Mouse (Mus musculus) brain, embryonic 18.5 days (tissue): ENCODE data around the gene Slc44a4.
"Not testable (repeated sequence)": the region's sequence is repeated elsewhere in the genome, so short reads cannot be mapped to it uniquely, and the experiment has no call there.

ENCODE experiments used
- DNase-seq: peaks from one replicate; pipeline ENCODE4 v3.0.0-alpha.2; 2012; ENCODE audit warnings: low read depth, low spot score

Gene Slc44a4

GRCm38 (mm10) chr17:34943128-34943815, 29.0 kb downstream of the Slc44a4 start:
- no peak for DNase-seq

DNA sequence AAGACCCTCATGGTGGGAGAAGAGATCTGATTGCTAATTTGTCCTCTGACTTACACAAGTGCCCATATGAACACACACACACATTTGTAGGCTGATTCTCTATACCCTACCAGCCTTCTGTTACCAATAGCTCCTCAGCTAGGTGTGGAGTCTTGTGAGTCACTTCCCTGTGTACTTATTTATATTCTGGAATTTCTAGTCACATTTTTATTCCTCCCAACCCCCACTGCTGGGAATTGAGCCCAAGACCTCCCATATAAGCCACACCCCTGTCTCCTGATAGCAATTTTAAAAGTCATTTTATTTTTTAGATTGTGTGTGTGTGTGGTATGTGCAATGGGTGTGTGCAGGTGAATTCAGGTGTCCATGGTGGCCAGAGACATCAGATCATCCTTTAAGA, 30.1 kb downstream of the Slc44a4 start:
- no peak for DNase-seq

- DNase-seq: no peak
These were observed 32.3 kb downstream of the Slc44a4 start for GRCm38 (mm10) chr17:34946486-34947140.

DNA sequence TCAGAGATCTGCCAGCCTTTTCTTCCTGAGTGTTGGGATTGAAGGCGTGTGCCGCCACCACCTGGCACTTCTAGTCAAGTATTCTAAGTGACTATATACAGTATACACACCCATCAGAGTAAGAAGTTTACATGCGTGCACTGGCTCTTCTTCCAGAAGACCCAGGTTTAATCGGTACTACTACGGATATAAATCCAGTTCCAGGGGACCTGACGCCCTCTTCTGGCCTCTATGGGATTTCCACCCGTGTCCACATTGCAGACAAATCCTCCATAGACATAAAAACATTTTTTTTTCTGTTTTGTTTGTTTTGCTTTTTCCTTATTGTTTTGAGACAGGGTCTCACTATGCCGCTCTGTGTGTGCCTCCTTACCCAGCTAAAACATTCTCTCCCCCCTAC, 33.3 kb downstream of the Slc44a4 start:
- no peak for DNase-seq

DNA sequence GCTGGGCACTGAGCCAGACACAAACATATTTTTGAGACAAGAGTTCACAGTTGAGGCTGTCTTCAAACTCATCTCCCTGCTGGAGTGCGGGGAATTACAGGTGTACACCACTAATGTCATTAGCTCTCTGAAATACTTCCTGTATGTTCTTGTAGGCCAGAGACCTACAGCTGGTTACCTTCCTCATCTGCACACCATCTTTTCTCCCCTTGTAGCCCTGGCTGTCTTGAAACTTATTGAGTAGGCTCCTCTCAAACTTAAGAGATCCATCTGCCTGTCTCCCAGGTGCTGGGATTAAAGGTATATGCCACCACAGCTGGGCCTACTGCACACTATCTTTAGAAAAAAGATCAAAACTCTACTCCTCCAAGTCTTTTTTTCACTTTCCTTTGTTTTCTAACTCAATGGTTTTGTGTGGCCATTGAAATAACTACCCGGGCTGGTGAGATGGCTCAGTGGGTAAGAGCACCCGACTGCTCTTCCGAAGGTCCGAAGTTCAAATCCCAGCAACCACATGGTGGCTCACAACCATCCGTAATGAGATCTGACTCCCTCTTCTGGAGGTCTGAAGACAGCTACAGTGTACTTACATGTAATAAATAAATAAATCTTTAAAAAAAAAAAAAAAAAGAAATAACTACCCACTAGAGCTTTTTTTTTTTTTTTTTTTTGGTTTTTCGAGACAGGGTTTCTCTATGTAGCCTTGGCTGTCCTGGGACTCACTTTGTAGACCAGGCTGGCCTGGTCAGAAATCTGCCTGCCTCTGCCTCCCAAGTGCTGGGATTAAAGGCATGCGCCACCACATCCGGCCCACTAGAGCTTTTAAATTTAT, 34.7 kb downstream of the Slc44a4 start:
- not testable (repeated sequence) for DNase-seq

DNA sequence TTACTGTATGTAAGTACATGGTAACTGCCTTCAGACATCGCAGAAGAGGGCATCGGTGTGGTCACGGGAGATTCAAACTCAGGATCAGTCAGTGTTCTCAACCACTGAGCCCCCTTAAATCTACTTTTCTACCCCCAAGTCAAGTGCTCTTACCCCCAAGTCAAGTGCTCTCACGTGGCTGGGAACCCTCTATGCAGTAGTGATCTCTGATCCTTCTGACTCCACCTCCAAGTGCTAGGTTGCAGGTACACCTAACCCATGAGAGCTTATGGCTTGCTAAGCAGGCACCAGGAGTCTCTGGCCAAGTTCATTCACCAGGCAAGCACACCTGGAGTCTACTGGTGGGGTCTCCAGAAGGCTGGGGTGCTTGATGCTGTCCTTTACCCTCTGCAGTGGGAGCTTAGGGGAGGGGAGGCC, 35.3 kb downstream of the Slc44a4 start:
- no peak for DNase-seq

GRCm38 (mm10) chr17:34950514-34951455, 36.5 kb downstream of the Slc44a4 start:
- DNase-seq: no peak

GRCm38 (mm10) chr17:34951636-34952377, 37.5 kb downstream of the Slc44a4 start:
- no peak for DNase-seq

DNA sequence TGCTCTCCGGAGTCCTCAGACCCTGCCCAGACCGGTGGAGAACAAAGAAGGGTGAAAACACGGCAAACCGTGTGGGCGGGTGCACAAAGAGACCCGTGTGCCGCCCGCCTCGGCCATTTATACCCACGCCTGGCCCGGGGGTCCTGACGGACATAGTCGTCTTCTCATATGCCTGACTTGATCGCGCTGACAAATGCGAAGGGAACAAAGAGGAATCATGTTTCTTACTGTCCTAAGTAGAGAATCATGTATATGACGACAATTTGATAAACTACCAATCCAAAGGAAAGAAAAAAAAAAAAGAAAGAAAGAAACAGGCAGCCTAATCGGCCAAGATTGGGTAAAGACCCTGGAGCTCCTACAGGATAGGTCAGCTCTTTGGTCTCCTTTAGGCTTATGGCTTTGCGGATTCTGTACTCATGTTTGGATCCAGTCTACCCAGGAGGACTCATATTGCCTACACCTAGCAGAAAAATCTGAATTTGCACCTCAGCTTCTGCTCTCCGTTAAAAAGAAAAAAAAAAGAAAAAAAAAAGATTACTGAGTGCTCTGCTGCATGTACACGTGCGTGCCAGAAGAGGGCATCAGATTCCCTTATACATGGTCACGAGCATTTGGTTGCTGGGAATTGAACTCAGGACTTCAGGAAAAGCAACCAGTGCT, 38.2 kb downstream of the Slc44a4 start:
- peak; percentile 61 for DNase-seq

DNA sequence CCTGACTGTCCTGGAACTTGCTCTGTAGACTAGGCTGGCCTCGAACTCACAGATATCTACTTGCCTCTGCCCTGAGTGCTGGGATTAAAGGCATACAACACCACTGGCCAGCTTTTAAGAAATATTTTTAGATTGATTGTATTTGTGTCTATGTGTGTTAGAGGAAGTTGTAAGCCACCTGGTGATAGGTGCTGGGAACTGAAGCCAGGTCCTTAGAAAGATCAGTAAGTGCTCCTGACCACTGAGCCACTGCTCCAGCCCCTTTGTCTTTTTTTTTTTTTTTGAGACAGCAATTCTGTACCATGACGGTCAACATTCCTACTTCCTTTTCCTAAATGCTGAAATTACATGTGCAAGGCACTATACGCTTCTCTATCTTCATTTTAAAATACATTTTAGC, 39.0 kb downstream of the Slc44a4 start:
- DNase-seq: no peak

GRCm38 (mm10) chr17:34953904-34954303, 39.6 kb downstream of the Slc44a4 start:
- no peak for DNase-seq

- no peak for DNase-seq
These were observed 40.6 kb downstream of the Slc44a4 start for GRCm38 (mm10) chr17:34954831-34955230.

- no peak for DNase-seq
These were observed 41.6 kb downstream of the Slc44a4 start for GRCm38 (mm10) chr17:34955884-34956283.

- DNase-seq: no peak
These were observed 42.1 kb downstream of the Slc44a4 start for GRCm38 (mm10) chr17:34956340-34956739.

- DNase-seq: not testable (repeated sequence)
These were observed 43.0 kb downstream of the Slc44a4 start for GRCm38 (mm10) chr17:34957291-34957690.

- DNase-seq: not testable (repeated sequence)
These were observed 43.7 kb downstream of the Slc44a4 start for GRCm38 (mm10) chr17:34957966-34958365.

DNA sequence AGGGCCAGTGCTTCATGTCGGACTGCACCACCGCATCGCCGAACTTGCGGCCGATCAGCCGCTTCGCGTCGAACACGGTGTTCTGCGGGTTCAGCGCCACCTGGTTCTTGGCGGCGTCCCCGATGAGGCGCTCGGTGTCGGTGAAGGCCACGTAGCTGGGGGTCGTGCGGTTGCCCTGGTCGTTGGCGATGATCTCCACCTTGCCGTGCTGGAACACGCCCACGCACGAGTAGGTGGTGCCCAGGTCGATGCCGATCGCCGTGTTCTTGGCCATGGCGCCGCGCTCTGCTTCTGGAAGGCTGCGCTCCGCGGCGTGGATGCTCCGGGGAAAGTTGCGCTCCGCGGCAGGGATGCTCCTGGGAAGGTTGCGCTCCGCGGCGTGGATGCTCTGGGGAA, 44.5 kb downstream of the Slc44a4 start:
- DNase-seq: not testable (repeated sequence)

DNA sequence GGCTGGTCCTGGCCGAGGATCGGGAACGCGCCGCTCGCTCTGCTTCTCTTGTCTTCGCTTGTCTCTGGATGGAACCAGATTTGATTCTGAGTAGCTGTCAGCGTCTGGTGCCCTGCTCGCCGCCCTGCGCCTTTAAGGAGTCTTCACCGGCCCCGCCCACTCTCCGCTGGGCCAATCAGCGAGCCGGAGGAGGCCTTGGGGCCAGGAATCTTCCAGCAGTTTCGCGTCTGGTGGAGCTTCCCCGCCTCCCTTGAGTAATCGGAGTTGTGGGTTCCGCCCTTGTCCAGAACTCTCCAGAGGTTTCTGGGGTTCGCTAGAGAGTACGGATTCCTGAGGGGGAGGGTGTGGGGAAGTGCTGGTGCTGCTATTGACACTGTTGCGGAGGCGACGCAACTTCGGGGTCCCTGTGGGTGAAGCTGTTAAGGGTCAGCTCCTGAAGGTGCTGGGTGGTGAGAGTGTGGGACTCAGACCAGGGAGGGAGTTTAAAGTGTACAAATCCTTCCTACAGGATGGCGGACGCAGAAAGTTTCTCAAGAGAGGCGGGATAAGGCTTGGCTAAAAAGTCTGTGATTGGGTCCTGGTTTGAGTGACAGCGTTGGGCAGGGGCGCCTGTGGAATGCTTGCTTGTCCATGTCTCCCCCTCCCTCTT, 45.0 kb downstream of the Slc44a4 start, which contains the start of gene Hspa1b:
Hspa1b (minus strand) TSS at position 109 of the 649 bp plus-strand sequence.
- DNase-seq: not testable (repeated sequence)

GRCm38 (mm10) chr17:34959881-34960515, 45.7 kb downstream of the Slc44a4 start:
- no peak for DNase-seq
